Mouse (Mus musculus): ENCODE measurements around the gene Noxo1. TPM values are rescaled to one million over a fixed set of nuclear protein-coding genes. Genes with fewer than 3 reads are reported as not detected.

The Noxo1 gene
- polyA plus RNA-seq, 1 experiment: 63.2 TPM

GRCm38 (mm10) chr17:24677500-24678080 is 18.4 kb upstream of the Noxo1 start:
- no peak for TF ChIP-seq CTCF (IDR thresholded peaks at IDR 0.05; ENCODE audit: control insufficient read depth, insufficient read depth, insufficient replicate concordance, low read depth, low read length)
- TF ChIP-seq POLR2A (IDR thresholded peaks at IDR 0.05; ENCODE audit: control insufficient read depth, low read depth, low read length): no peak
- Histone ChIP-seq H3K4me1 (ENCODE audit: control insufficient read depth, insufficient read depth, low read length) (peaks cover 4% of the 10 kb centered on the region), H3K4me3 (ENCODE audit: control insufficient read depth, low read depth, low read length) (no peak overlapping the region), H3K36me3 (ENCODE audit: control insufficient read depth, insufficient read depth, low read length) (no peaks in the 10 kb centered on the region; the same call in none of the 2 replicates), H3K27ac (ENCODE audit: control insufficient read depth, insufficient read depth, low read depth, low read length) (no peak overlapping the region), H3K27me3 (ENCODE audit: control insufficient read depth, insufficient read depth, low read length) (no peaks in the 10 kb centered on the region)

- Histone ChIP-seq H3K36me3 (ENCODE audit: control insufficient read depth, insufficient read depth, low read length) (no peaks in the 10 kb centered on the region), H3K4me3 (ENCODE audit: control insufficient read depth, low read depth, low read length) (peak overlapping the region; percentile 49; the same call in 1 of the 2 replicates), H3K27ac (ENCODE audit: control insufficient read depth, insufficient read depth, low read depth, low read length) (no peak overlapping the region), H3K4me1 (ENCODE audit: control insufficient read depth, insufficient read depth, low read length) (peaks cover 23% of the 10 kb centered on the region), H3K27me3 (ENCODE audit: control insufficient read depth, insufficient read depth, low read length) (no peaks in the 10 kb centered on the region)
- TF ChIP-seq CTCF (IDR thresholded peaks at IDR 0.05; ENCODE audit: control insufficient read depth, insufficient read depth, insufficient replicate concordance, low read depth, low read length) (no peak), POLR2A (IDR thresholded peaks at IDR 0.05; ENCODE audit: control insufficient read depth, low read depth, low read length) (no peak)
Measured at GRCm38 (mm10) chr17:24686514-24686913, 9.5 kb upstream of the Noxo1 start.

GRCm38 (mm10) chr17:24687146-24687595 is 8.9 kb upstream of the Noxo1 start:
- H3K27ac ChIP-seq (ENCODE audit: control insufficient read depth, insufficient read depth, low read depth, low read length): no peak overlapping the region

GRCm38 (mm10) chr17:24687599-24687998 is 8.4 kb upstream of the Noxo1 start:
- Histone ChIP-seq H3K27ac (ENCODE audit: control insufficient read depth, insufficient read depth, low read depth, low read length) (no peak overlapping the region), H3K36me3 (ENCODE audit: control insufficient read depth, insufficient read depth, low read length) (no peaks in the 10 kb centered on the region), H3K4me1 (ENCODE audit: control insufficient read depth, insufficient read depth, low read length) (peaks cover 23% of the 10 kb centered on the region), H3K4me3 (ENCODE audit: control insufficient read depth, low read depth, low read length) (peak overlapping the region; percentile 76), H3K27me3 (ENCODE audit: control insufficient read depth, insufficient read depth, low read length) (no peaks in the 10 kb centered on the region)
- TF ChIP-seq CTCF (IDR thresholded peaks at IDR 0.05; ENCODE audit: control insufficient read depth, insufficient read depth, insufficient replicate concordance, low read depth, low read length) (no peak), POLR2A (IDR thresholded peaks at IDR 0.05; ENCODE audit: control insufficient read depth, low read depth, low read length) (no peak)

More at GRCm38 (mm10) chr17:24687146-24687595, 8.9 kb upstream of the Noxo1 start:
- Histone ChIP-seq H3K4me3 (ENCODE audit: control insufficient read depth, low read depth, low read length) (peak overlapping the region; percentile 76), H3K4me1 (ENCODE audit: control insufficient read depth, insufficient read depth, low read length) (peaks cover 23% of the 10 kb centered on the region), H3K27me3 (ENCODE audit: control insufficient read depth, insufficient read depth, low read length) (no peaks in the 10 kb centered on the region), H3K36me3 (ENCODE audit: control insufficient read depth, insufficient read depth, low read length) (no peaks in the 10 kb centered on the region)
- TF ChIP-seq POLR2A (IDR thresholded peaks at IDR 0.05; ENCODE audit: control insufficient read depth, low read depth, low read length): no peak
- TF ChIP-seq CTCF (IDR thresholded peaks at IDR 0.05; ENCODE audit: control insufficient read depth, insufficient read depth, insufficient replicate concordance, low read depth, low read length): no peak; the same call in 1 of the 2 replicates

- TF ChIP-seq POLR2A (IDR thresholded peaks at IDR 0.05; ENCODE audit: control insufficient read depth, low read depth, low read length) (no peak), CTCF (IDR thresholded peaks at IDR 0.05; ENCODE audit: control insufficient read depth, insufficient read depth, insufficient replicate concordance, low read depth, low read length) (no peak)
- H3K4me3 ChIP-seq (ENCODE audit: control insufficient read depth, low read depth, low read length): peak within 1 kb of the TSS; percentile 78
- H3K4me1 ChIP-seq (ENCODE audit: control insufficient read depth, insufficient read depth, low read length): peaks cover 23% of the 10 kb centered on the region
- no peaks in the 10 kb centered on the region for H3K36me3 ChIP-seq (ENCODE audit: control insufficient read depth, insufficient read depth, low read length)
- no peak within 1 kb of the TSS for H3K27ac ChIP-seq (ENCODE audit: control insufficient read depth, insufficient read depth, low read depth, low read length)
- no peaks in the 10 kb centered on the region for H3K27me3 ChIP-seq (ENCODE audit: control insufficient read depth, insufficient read depth, low read length)
Measured at GRCm38 (mm10) chr17:24689251-24690081, 6.6 kb upstream of the Noxo1 start, which contains the start of gene Syngr3. Gene Syngr3 (minus strand): TSS chr17:24689955.

GRCm38 (mm10) chr17:24692385-24692784 is 3.6 kb upstream of the Noxo1 start:
- Histone ChIP-seq H3K36me3 (ENCODE audit: control insufficient read depth, insufficient read depth, low read length) (no peaks in the 10 kb centered on the region), H3K27me3 (ENCODE audit: control insufficient read depth, insufficient read depth, low read length) (no peaks in the 10 kb centered on the region), H3K4me1 (ENCODE audit: control insufficient read depth, insufficient read depth, low read length) (peaks cover 17% of the 10 kb centered on the region), H3K4me3 (ENCODE audit: control insufficient read depth, low read depth, low read length) (no peak overlapping the region), H3K27ac (ENCODE audit: control insufficient read depth, insufficient read depth, low read depth, low read length) (no peak overlapping the region)
- TF ChIP-seq POLR2A (IDR thresholded peaks at IDR 0.05; ENCODE audit: control insufficient read depth, low read depth, low read length) (no peak), CTCF (IDR thresholded peaks at IDR 0.05; ENCODE audit: control insufficient read depth, insufficient read depth, insufficient replicate concordance, low read depth, low read length) (no peak)

- no peaks in the 10 kb centered on the region for H3K27me3 ChIP-seq (ENCODE audit: control insufficient read depth, insufficient read depth, low read length)
- TF ChIP-seq POLR2A (IDR thresholded peaks at IDR 0.05; ENCODE audit: control insufficient read depth, low read depth, low read length) (no peak), CTCF (IDR thresholded peaks at IDR 0.05; ENCODE audit: control insufficient read depth, insufficient read depth, insufficient replicate concordance, low read depth, low read length) (no peak)
Measured at GRCm38 (mm10) chr17:24695326-24696010, 566 bp upstream of the Noxo1 start.

More at GRCm38 (mm10) chr17:24695326-24696010, 566 bp upstream of the Noxo1 start:
- H3K4me1 ChIP-seq (ENCODE audit: control insufficient read depth, insufficient read depth, low read length): peaks cover 5% of the 10 kb centered on the region
- no peaks in the 10 kb centered on the region for H3K36me3 ChIP-seq (ENCODE audit: control insufficient read depth, insufficient read depth, low read length)
- peak overlapping the region; percentile 85 for H3K27ac ChIP-seq (ENCODE audit: control insufficient read depth, insufficient read depth, low read depth, low read length)
- peak overlapping the region; percentile 75 for H3K4me3 ChIP-seq (ENCODE audit: control insufficient read depth, low read depth, low read length)

Data from testis, adult 2 months (tissue).